Mouse (Mus musculus) right cerebral cortex, postnatal 25 days (tissue): ENCODE measurements around the gene Hnrnpul2.
"Not testable (repeated sequence)": the region's sequence is repeated elsewhere in the genome, so short reads cannot be mapped to it uniquely, and the experiment has no call there.

Experiments used
- DNase-seq: peaks from one replicate; pipeline ENCODE4 v3.0.0; 2022

Gene Hnrnpul2

DNA sequence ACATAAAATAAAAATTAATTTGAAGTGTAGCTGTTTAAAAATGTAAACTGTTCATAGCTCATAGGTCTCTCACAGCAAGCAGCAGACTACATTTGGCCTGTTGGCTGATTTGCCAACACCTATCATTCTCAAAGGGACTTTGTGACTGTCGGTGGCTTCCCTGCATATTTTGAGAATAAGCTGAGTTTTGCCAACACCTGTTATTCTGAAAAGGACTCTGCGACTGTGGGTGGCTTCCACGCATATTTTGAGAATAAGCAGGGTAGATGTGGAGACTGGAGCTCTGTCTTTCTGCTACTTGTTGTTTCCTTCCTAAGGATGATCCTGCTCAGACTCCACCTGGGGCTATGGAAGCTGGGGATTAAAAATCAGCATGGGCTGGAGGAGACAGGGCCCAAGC lies 33.3 kb downstream of the Hnrnpul2 start:
- no peak for DNase-seq

DNA sequence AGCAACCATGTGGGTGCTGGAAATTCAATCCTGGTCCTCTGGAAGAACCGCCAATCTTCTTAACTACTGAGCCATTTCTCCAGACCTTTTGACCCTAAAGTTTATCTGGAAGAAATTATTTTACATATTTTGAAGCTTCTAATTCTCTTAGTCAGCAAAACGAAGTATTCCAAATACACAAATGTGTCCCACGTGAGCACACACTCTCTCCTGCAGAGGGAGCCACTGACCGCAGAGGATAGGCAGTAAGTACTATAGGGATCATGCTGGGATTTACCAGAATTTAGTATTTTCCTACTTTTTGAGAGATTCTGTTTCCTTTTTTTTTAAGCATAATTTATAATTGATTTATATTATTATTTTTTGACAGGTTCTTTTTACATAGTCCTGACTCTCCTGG lies 37.9 kb downstream of the Hnrnpul2 start:
- no peak for DNase-seq

DNA sequence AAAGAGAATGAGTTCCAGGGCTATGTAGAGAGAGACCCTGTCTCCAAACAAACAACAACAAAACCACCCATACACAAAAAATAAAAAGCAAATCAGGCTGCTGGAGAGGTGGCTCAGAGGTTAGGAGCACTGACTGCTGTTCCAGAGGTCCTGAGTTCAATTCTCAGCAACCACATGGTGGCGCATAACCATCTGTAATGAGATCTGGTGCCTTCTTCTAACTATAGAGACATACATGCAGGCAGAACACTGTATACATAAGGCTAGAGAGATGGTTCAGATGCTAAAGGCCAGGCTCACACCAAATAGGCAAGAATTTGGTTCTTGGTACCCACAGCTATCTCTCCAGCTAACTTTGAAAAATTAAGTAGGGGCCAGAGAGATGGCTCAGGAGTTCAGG lies 39.2 kb downstream of the Hnrnpul2 start:
- no peak for DNase-seq

DNA sequence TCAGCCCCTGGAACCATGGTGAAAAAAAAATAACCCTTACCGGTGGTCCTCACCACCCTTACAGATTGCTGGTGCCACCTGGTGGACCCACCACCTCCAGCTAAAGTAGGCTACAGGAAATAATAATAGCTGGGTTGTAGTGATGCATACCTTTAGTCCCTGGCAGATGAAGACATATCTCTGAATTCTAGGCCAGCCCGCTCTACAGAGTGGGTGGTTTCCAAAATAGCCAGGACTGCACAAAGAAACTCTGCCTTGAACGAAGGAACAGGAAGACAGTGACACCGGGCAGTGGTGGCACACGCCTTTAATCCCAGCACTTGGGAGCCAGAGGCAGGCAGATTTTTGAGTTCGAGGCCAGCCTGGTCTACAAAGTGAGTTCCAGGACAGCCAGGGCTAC lies 44.5 kb downstream of the Hnrnpul2 start:
- no peak for DNase-seq

DNA sequence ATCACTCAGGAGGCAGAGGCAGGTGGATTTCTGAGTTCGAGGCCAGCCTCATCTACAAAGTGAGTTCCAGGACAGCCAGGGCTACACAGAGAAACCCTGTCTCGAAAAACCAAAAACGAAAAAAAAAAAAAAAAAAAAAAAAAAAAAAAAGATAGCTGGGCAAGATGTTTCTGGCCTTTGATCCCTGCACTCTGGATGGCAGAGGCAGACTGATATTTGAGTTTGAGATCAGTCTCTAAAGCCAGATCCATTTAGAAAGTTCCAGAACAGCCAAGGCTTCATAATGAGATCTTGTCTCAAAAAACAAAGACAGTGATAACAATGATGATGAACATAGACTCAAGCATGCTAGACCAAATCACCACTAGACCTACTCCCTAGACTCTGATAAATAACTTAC lies 50.6 kb downstream of the Hnrnpul2 start:
- not testable (repeated sequence) for DNase-seq

DNA sequence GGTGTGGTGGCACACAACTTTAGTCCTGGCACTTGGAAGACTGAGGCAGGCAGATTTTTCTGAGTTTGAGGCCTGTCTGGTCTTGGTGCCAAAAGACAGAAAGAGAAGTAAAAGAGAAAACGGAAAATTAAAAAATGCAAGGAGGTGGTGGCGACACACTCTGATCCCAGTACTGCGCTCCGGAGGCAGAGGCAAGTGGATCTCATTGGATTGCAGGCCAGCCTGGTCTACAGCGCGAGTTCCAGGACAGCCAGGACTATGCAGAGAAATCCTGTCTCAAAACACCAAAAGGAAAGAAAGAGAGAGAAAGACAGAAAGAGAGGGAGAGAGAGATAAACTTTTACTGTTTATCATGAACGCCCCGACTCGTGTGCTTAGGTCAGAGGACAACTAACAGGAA lies 51.0 kb downstream of the Hnrnpul2 start:
- DNase-seq, result no peak

DNA sequence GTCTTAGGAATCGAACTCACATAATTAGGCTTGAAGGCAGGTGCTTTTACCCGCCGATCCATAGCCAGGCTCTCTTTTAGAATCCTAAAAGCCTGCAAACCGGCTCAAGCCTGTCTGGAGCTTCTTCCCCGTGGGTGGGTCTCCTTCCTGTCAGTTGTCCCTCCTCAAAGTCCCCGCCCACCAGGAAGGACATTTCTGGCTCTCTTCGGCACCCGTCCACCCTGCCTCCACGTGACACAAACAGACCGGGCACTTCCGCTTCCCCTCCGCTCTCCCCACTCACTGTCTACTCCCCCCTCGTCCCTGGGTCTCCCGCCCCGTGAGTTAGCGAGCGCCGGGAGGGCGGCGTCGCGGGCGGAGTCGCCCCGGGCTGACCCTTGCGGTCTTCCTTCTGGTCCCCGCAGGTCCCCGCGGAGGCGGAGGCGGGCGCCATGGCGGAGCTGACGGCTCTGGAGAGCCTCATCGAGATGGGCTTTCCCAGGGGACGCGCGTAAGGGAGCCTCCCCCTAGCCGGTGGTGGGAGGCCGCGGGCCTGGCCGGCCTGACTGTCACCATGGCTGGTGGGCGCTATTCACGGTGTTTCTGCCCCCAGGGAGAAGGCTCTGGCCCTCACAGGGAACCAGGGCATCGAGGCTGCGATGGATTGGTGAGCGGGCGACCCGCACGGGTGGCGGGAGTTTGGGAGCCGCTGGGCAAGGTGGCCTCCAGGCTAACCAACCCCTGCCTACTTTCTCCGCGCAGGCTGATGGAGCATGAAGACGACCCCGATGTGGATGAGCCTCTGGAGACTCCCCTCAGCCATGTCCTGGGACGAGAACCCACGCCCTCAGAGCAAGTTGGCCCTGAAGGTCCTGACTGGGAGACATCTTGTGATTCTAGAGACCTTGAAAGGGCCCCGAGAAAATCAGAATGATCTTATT lies 51.7 kb downstream of the Hnrnpul2 start, which contains the start of gene Ubxn1:
TSS of gene Ubxn1 (plus strand) at position 230 of the 920 bp plus-strand sequence.
- DNase-seq, result peak; percentile 99

DNA sequence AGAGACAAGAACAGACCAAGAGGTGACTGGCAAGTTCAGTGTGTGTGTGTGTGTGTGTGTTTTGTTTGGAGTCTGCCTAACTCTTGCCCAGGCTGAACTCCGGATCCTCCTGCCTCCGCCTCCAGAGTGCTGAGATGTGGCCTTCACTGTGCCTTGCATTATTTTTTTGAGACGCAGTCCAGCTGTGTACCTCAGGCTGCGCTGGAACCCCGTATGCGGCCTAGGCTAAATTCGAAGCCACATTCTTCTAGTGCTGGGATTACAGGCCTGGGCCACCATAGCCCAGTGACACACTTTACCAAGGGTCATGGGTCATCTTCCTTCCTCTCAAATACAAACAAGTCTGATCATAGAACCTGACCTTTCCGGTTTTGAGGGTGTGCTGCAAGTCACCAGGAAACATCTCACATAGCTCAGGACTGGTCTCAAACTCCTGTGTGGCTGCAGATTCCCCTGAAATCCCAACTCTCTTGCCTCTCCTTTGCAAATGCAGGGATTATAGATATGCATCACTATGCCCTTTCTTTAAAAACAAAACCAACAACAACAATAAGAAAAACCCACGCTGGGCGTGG lies 52.5 kb downstream of the Hnrnpul2 start:
- DNase-seq, result no peak

DNA sequence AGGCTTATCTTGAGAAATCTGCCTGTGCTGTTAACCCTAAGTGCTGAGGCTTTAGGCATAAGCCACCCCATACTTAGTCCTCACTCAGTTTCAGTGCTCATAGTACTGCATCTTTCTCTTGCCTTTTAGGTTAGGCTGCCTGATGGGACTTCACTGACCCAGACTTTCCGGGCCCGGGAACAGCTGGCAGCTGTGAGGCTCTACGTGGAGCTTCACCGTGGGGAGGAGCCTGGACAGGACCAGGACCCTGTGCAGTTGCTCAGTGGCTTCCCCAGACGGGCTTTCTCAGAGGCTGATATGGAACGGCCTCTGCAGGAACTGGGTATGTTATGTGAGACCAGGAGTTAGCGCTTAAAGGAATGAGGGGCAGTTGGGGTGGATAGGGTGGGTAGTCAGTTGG lies 55.2 kb downstream of the Hnrnpul2 start:
- no peak for DNase-seq

DNA sequence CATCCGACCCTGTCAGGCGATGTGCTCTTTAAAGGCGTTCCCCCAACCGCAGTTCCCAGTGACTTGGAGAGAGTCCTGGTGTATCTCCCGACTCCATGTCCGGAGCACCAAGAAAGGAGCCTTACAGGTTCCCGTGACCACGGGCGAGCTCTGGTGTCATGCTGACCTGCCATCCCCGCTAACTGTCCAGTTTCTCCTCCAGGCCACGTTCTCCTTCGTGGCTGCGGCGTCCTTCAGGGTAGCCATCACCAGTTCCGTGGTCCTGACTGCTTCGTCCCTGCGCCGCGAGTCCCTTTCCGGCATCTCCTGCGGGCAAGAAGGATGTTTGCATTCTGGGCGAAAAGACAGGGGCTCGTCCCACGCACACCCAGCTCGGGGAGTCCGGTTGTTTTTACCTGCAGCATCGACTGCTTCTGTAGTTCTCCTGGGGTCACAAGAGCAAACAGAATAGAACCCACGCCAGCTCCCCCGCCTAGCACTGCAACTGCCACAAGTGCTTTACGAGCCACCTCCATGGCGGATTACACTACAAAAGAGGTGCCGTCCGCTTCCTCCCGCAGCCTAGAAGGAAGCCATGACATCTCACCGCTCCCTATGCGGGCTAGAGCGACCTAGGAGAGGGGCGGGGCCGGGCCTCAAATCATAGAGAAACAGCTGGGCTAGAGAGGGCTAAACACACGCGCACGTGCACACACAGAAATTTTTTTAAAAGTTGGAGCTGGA lies 60.7 kb downstream of the Hnrnpul2 start, which contains the start of gene Uqcc3:
TSS of gene Uqcc3 (minus strand) at position 613 of the 723 bp plus-strand sequence.
- DNase-seq, result peak; percentile 87

DNA sequence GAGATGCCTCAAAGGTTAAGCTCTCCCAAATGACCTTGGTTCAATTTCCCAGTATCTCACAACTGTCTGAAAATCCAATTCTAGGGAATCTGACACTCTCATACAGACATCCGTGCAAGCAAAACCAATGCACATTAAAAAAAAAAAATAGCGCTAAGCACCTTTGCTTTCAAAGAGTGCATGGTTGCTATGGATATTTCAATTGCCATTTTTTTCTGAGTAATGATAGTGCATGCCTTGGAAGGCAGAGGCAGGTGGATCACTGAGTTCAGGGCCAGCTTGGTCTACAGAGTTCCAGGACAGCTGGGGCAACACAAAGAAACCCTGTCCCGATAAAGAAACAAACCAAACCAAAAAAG lies 61.2 kb downstream of the Hnrnpul2 start:
- DNase-seq, result no peak

DNA sequence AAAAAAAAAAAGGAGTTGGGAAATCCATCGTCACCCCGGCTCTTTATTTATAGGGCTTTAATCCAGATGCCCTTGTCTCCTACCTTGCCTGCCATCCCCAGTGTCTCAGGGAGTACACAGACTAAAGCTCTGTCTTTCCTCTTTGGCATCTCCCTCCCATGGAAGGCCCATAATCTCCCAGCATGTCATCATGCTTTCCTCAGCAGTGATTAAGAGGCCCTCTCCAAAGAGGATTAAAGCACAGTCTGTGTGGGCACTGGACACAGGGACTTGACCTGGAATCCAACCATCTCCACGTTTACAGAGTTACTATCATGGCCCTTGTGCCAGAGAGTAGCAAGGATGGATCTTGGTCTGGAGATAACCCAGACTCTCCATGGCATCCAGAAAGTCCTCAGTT lies 63.8 kb downstream of the Hnrnpul2 start, which contains the start of the genes Lbhd1 and Gm49403:
TSS of gene Lbhd1 (plus strand) at position 117 of the 400 bp plus-strand sequence.
TSS of gene Gm49403 (plus strand) at position 315 of the 400 bp plus-strand sequence.
- DNase-seq, result no peak
